ENCODE assay signal across 7 mouse cellular contexts in the genomic region with DNA sequence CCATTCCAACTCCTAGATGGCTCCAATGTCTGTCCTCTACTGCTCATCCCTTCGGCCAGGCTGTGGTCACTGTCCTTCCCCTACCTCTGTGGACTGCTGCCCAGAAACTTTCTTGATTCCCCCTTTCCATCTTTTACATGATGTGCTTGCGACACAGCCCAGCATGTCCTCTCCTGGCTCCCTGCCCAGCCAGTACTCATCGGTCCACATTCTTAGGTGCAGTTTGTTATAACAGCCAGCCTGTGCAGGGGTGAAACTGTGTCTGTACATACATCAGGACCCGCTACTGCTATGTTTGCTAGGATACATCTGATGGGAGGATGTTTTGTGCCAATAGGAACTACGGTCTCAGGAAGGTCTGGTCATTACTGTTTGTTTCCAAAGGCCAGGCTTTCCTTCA.
A peak's percentile ranks its signal among the peaks of the same experiment; 100 is the strongest.
DNase-seq lines count a peak whose midpoint lies in the region; ATAC-seq and TF ChIP-seq lines count a peak whose summit lies in the region.

No protein-coding gene starts in this region.

- peaks cover 85% of the 10 kb centered on the region for H3K36me3 ChIP-seq in intestine, embryonic 14.5 days (ENCODE audit: control insufficient read depth, insufficient read depth, low read length)
- peaks cover 40% of the 10 kb centered on the region for H3K36me3 ChIP-seq in intestine, postnatal 0 days (ENCODE audit: control insufficient read depth, insufficient read depth)
- peaks cover 9% of the 10 kb centered on the region; the same call in 1 of the 2 replicates for H3K36me3 ChIP-seq in lung, postnatal 0 days (ENCODE audit: insufficient read depth, low read length)

- no peak for TF ChIP-seq EP300 in lung, postnatal 0 days (IDR thresholded peaks at IDR 0.05)

- peaks cover 22% of the 10 kb centered on the region for H3K4me1 ChIP-seq in intestine, embryonic 14.5 days (replicated peaks; ENCODE audit: control insufficient read depth, insufficient read depth, low read length)
- H3K4me1 ChIP-seq in intestine, postnatal 0 days (replicated peaks; ENCODE audit: control insufficient read depth, insufficient read depth, low read length): 0 out of 2 replicates have a peak, but pooled peaks cover 5% of the 10 kb centered on the region
- peaks cover 6% of the 10 kb centered on the region; the same call in 1 of the 2 replicates for H3K4me1 ChIP-seq in lung, postnatal 0 days (ENCODE audit: insufficient read depth, low read depth, low read length)

- WGBS in intestine, embryonic 14.5 days: 54% methylated on average over 5 of the region's 5 CpGs
- 54% methylated on average over 5 of the region's 5 CpGs for WGBS in intestine, postnatal 0 days
- WGBS in lung, postnatal 0 days: 35% methylated on average over 5 of the region's 5 CpGs

- no peak overlapping the region for H3K9ac ChIP-seq in intestine, embryonic 14.5 days (ENCODE audit: low read length)
- no peak overlapping the region for H3K9ac ChIP-seq in intestine, postnatal 0 days (ENCODE audit: low read depth, low read length)
- H3K9ac ChIP-seq in lung, postnatal 0 days (replicated peaks; ENCODE audit: low read depth): no peak overlapping the region

- no peaks in the 10 kb centered on the region for H3K9me3 ChIP-seq in intestine, embryonic 14.5 days (ENCODE audit: control insufficient read depth, low read length)
- H3K9me3 ChIP-seq in intestine, postnatal 0 days (ENCODE audit: control insufficient read depth): no peaks in the 10 kb centered on the region
- no peaks in the 10 kb centered on the region for H3K9me3 ChIP-seq in lung, postnatal 0 days (ENCODE audit: low read length)

- DNase-seq in intestine, embryonic 14.5 days (ENCODE audit: low spot score): no peak
- DNase-seq in Muller cell, postnatal 12 days (ENCODE audit: inconsistent ontology term): peak; percentile 20
- peak; percentile 76 for DNase-seq in adrenal gland, postnatal 10 days
- DNase-seq in lung, postnatal 0 days (ENCODE audit: low spot score): no peak
- DNase-seq in cerebellum, adult 9-11 months: no peak
- DNase-seq in left cerebral cortex, adult 11 months (ENCODE audit: low spot score): no peak

- no peak for TF ChIP-seq CTCF in intestine, postnatal 0 days (IDR thresholded peaks at IDR 0.05; ENCODE audit: low read depth)
- no peak for TF ChIP-seq CTCF in lung, postnatal 0 days (IDR thresholded peaks at IDR 0.05)

- ATAC-seq in intestine, embryonic 14.5 days (replicated peaks; ENCODE audit: low FRiP score, low TSS enrichment, low read depth): no peak
- no peak for ATAC-seq in intestine, postnatal 0 days
- ATAC-seq in lung, postnatal 0 days: no peak

- H3K4me2 ChIP-seq in intestine, embryonic 14.5 days (ENCODE audit: low read length): no peak overlapping the region
- H3K4me2 ChIP-seq in intestine, postnatal 0 days (replicated peaks; ENCODE audit: low read depth): no peak overlapping the region
- H3K4me2 ChIP-seq in lung, postnatal 0 days (replicated peaks; ENCODE audit: low read depth, low read length): no peak overlapping the region

- H3K4me3 ChIP-seq in intestine, embryonic 14.5 days (ENCODE audit: low read depth, low read length): no peak overlapping the region
- H3K4me3 ChIP-seq in intestine, postnatal 0 days (ENCODE audit: low read depth, low read length): no peak overlapping the region
- H3K4me3 ChIP-seq in lung, postnatal 0 days (ENCODE audit: low read depth, low read length): no peak overlapping the region

- H3K27me3 ChIP-seq in intestine, embryonic 14.5 days (replicated peaks; ENCODE audit: control insufficient read depth, insufficient read depth, low read length): no peaks in the 10 kb centered on the region
- H3K27me3 ChIP-seq in intestine, postnatal 0 days (replicated peaks; ENCODE audit: control insufficient read depth, insufficient read depth, low read length): no peaks in the 10 kb centered on the region
- H3K27me3 ChIP-seq in lung, postnatal 0 days (replicated peaks; ENCODE audit: insufficient read depth, low read length): no peaks in the 10 kb centered on the region

- H3K27ac ChIP-seq in intestine, embryonic 14.5 days (ENCODE audit: low read depth): peak overlapping the region; percentile 60; the same call in 1 of the 2 replicates
- H3K27ac ChIP-seq in intestine, postnatal 0 days (ENCODE audit: low read depth, low read length): no peak overlapping the region
- H3K27ac ChIP-seq in lung, postnatal 0 days (ENCODE audit: low read length): peak overlapping the region; percentile 33; the same call in 1 of the 2 replicates

Comparison
In these comparisons a context has a peak if more than half of its experiments do, and no peak if none do; other contexts are left out.
1. DNase-seq: peak in Muller cell, postnatal 12 days (single experiment) and adrenal gland, postnatal 10 days (single experiment); none in intestine, embryonic 14.5 days (single experiment), lung, postnatal 0 days (single experiment), cerebellum, adult 9-11 months (single experiment) and left cerebral cortex, adult 11 months (single experiment).